Mouse (Mus musculus) heart, embryonic 13.5 days (tissue): ENCODE data around the gene Prorsd1. TPM values are rescaled to one million over a fixed set of nuclear protein-coding genes. Genes with fewer than 3 reads are reported as not detected.
A peak's percentile ranks its signal among the peaks of the same experiment; 100 is the strongest.
"Not testable (repeated sequence)": the region's sequence is repeated elsewhere in the genome, so short reads cannot be mapped to it uniquely, and the experiment has no call there.

Source experiments
- ATAC-seq: fragments of 200-750 bp; cut with Nextera tagmentation; 2 replicates; pipeline ENCODE4 v1.8.0; 2017; ENCODE audit warnings: moderate TSS enrichment; ENCODE audit not compliant: insufficient number of reproducible peaks, low FRiP score, low TSS enrichment; ENCODE audit errors: extremely low read depth
- H3K27ac ChIP-seq: fragments of 300-500 bp; sonication (generic); replicated peaks from 2 replicates; pipeline ENCODE4 v1.5.1; 2015; ENCODE audit warnings: moderate library complexity, mild to moderate bottlenecking, inconsistent platforms
- H3K27me3 ChIP-seq: fragments of 300-500 bp; sonication (generic); replicated peaks from 2 replicates; pipeline ENCODE4 v1.6.1; 2015; ENCODE audit warnings: mild to moderate bottlenecking, inconsistent platforms
- H3K36me3 ChIP-seq: fragments of 300-500 bp; sonication (generic); 2 replicates; pipeline ENCODE4 v1.6.1; 2015; ENCODE audit warnings: mild to moderate bottlenecking, inconsistent platforms
- H3K4me1 ChIP-seq: fragments of 300-500 bp; sonication (generic); 2 replicates; pipeline ENCODE4 v1.6.1; 2015; ENCODE audit warnings: inconsistent platforms
- H3K4me2 ChIP-seq: fragments of 300-500 bp; sonication (generic); 2 replicates; pipeline ENCODE4 v1.6.1; 2015; ENCODE audit warnings: inconsistent platforms, mild to moderate bottlenecking, moderate library complexity
- H3K4me3 ChIP-seq: fragments of 300-500 bp; sonication (generic); 2 replicates; pipeline ENCODE4 v1.5.1; 2015; ENCODE audit warnings: moderate library complexity, mild to moderate bottlenecking, inconsistent platforms
- H3K9ac ChIP-seq: fragments of 300-500 bp; sonication (generic); 2 replicates; pipeline ENCODE4 v1.6.1; 2015; ENCODE audit warnings: inconsistent platforms, mild to moderate bottlenecking, moderate library complexity
- H3K9me3 ChIP-seq: fragments of 300-500 bp; sonication (generic); 2 replicates; pipeline ENCODE4 v1.6.1; 2016; ENCODE audit warnings: inconsistent platforms
- WGBS: fragments of 180-500 bp; shearing (Covaris S2); methylation state at CpG from one replicate; pipeline ENCODE4 v1.1.7; 2015; ENCODE audit warnings: mixed read lengths; 5-methylcytosine and 5-hydroxymethylcytosine counted together
- polyA plus RNA-seq: library from polyadenylated mRNA; unstranded; fragments of >200 nt; fragmentation: Nextera tagmentation; extraction: Ambion mirVana; gene quantifications from 2 replicates; pipeline ENCODE4 v1.2.1, GENCODE M21; 2015

The Prorsd1 gene
- polyA plus RNA-seq, 1 experiment from 2014 or later = 18.7 TPM

DNA sequence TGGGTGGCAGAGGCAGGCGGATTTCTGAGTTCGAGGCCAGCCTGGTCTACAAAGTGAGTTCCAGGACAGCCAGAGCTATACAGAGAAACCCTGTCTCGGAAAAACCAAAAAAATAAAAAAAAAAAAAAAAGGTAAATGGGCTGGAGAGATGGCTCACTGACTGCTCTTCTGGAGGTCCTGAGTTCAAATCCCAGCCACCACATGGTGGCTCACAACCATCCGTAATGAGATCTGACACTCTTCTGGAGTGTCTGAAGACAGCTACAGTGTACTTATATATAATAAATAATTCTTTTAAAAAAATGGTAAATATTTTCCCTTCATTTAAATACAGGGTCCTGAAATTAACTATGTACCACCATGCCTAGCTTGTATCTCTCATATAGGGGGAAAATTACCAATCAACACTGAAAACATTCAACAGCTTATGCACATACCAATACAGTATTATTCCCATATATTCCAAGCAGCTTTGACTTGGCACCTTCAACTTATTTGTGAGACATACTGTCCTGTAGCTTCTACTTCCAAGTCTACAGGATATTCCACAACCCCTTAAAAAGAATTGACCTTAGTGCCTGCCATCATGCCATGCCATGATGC lies 30.4 kb upstream of the Prorsd1 start:
- H3K27me3 ChIP-seq, H3K9ac ChIP-seq, H3K4me2 ChIP-seq, H3K4me3 ChIP-seq, ATAC-seq, H3K9me3 ChIP-seq, H3K27ac ChIP-seq: not testable (repeated sequence)
- WGBS = 85% methylated on average over 4 of the region's 4 CpGs
- peaks cover 64% of the 10 kb centered on the region for H3K36me3 ChIP-seq
- H3K4me1 ChIP-seq = peaks cover 18% of the 10 kb centered on the region

DNA sequence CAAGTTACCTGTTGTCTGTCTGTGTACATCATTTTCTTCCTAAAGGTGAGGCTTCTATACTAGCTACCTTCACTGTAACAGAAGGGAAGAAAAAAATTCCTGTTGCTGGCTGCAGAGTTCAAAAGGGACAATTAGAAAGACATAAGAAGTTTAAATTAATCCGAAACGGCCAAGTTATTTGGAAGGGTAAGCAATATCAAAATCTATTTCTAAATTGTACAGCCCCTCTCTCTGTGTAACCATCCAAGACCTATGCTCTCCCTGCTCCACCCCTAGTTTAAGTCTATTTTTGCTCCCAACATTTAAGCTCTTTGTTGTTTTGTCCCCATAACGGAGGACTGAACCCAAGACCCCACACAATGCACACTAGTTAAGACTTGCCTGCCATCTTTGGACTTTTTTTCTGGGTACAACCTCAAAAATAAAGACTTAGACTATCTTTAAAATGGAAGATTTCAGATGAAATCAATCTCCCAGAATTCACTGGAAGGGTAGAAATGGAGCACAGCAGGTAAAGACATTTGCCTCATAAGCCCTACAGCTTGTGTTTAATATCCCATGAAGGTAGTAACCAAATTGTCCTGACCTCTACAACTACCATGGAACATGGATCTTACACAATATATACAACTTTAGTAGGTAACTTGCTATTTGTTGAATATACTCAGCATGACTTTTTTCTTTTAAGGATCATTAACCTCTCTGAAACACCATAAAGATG lies 29.6 kb upstream of the Prorsd1 start:
- Histone ChIP-seq H3K27ac (no peak overlapping the region), H3K27me3 (no peaks in the 10 kb centered on the region), H3K9ac (no peak overlapping the region), H3K4me2 (no peak overlapping the region), H3K9me3 (no peaks in the 10 kb centered on the region), H3K36me3 (peaks cover 69% of the 10 kb centered on the region), H3K4me1 (peaks cover 18% of the 10 kb centered on the region), H3K4me3 (no peak overlapping the region)
- WGBS = 93% methylated on average over 3 of the region's 3 CpGs
- no peak for ATAC-seq

DNA sequence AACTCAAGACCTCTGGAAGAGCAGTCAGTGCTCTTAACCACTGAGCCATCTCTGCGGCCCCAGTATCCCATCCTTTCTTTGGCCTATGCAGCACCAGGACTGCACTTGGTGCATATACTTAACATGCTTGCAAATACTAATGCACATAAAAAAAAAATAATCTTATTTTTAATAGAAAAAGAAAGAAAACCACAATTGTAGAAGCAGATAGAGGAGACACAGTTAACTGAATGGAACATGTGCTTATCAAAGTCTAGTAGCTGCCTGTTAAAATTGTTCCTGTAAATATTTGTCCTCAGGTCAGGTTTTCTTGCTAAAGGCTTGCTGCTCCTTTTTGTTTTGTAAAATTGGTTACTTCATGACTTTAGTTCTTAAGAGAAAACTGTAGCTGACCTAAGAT lies 23.4 kb upstream of the Prorsd1 start:
- Histone ChIP-seq H3K9me3 (no peaks in the 10 kb centered on the region), H3K4me3 (no peak overlapping the region), H3K36me3 (peaks cover 89% of the 10 kb centered on the region), H3K4me2 (no peak overlapping the region), H3K9ac (no peak overlapping the region), H3K4me1 (no peaks in the 10 kb centered on the region), H3K27ac (no peak overlapping the region), H3K27me3 (no peaks in the 10 kb centered on the region)
- WGBS = 100% methylated on average over 1 of the region's 1 CpGs
- no peak for ATAC-seq

DNA sequence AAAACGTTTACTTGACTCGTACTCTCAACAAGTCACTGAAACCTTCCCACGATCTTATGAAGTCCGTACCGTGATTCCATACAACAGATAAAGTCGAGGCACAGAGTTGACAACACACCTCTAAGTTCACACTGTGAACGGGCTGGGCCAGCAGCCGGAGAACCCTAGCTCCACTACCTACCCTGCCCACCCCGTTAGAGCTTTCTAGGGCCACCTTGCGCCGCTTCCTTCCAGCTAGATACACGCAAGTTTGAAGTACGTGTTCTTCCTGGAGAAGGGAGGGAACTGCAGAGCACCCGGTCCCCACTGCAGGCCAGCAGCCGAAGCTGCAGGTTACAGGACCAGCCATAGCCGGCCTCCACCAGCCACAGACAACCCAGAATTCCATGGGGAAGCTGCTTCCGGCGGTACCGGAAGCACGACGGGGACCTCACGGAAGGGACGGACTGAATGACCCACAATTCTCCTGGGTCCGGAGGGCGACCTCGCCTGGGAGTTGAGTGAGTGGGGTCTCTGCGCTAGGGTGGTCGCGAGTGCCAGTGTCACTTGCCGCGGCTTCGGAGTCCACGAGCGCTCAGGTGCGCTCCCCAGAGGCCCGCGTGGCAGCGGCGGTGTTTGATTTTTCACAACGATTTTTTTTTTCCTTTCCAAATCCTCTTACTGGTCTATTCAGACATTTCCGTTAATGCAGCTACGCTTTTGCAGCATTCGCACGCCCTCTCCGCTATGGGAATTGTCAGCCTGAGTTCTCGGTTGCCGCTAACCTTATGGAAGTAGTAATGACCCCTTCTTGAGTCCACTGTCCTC lies 11.4 kb upstream of the Prorsd1 start, which contains the start of gene Mtif2:
Gene Mtif2 (plus strand): TSS at position 421 of the 807 bp plus-strand sequence.
- ATAC-seq = peak; percentile 86
- peaks cover 10% of the 10 kb centered on the region for H3K4me1 ChIP-seq
- H3K27ac ChIP-seq = peak within 1 kb of the TSS; percentile 78
- peak within 1 kb of the TSS; percentile 77 for H3K4me2 ChIP-seq
- WGBS = 2% methylated on average over 47 of the region's 47 CpGs
- H3K9me3 ChIP-seq = no peaks in the 10 kb centered on the region
- peak within 1 kb of the TSS; percentile 89 for H3K9ac ChIP-seq
- peak within 1 kb of the TSS; percentile 69 for H3K4me3 ChIP-seq
- H3K27me3 ChIP-seq = no peaks in the 10 kb centered on the region; the same call in 1 of the 2 replicates
- peaks cover 15% of the 10 kb centered on the region for H3K36me3 ChIP-seq

DNA sequence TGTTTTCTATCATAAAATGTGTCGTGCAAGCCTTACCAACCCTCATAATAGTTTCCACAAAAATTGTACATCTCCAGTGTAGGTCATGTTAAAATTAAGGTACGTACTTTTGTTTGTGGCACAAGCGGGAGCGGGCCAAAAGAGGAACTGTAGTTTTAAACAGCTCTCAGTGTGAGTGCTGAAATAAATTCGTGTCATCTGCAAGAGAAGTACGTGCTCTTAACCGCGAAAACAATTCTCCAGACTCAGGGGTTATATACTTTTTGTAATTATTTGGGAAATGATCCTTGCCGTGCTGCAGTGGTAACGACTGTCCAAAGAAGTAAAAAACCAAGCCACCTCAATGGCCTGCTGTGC lies 530 bp downstream of the Prorsd1 start:
- Histone ChIP-seq H3K4me3 (peak overlapping the region; percentile 70), H3K36me3 (peaks cover 25% of the 10 kb centered on the region), H3K9me3 (no peaks in the 10 kb centered on the region), H3K4me2 (peak overlapping the region; percentile 68), H3K27ac (peak overlapping the region; percentile 80), H3K9ac (peak overlapping the region; percentile 86), H3K27me3 (peaks cover 4% of the 10 kb centered on the region; the same call in 1 of the 2 replicates), H3K4me1 (peaks cover 8% of the 10 kb centered on the region)
- ATAC-seq = no peak
- 21% methylated on average over 10 of the region's 10 CpGs for whole genome bisulfite sequencing

DNA sequence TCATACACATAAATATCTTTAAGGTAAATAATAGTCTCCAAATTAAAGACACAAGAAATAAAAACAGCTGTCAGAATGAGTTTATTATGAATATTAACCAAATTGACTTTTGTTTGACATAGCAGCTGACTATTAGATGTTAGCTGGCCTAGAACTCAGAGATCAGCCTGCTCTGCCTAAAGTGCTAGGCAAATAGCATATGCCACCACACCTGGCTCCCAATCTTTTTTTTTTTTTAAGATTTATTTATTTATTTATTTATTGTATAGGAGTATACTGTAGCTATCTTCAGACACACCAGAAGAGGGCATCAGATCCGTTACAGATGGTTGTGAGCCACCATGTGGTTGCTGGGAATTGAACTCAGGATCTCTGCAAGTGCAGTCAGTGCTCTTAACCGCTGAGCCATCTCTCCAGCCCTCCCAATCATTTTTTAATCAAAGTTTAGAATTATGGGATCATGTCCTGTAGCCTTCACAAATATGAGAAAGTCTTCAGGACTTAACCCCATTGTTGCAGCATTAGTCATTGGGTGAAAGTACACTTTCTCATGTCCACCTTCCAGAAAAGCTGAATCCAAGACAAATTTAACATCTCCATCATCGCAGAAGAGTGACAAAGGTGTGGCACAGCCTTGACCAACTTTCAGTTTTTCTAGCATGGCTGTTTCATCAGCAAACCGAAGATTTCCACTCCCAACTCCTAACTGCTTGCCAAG lies 1.9 kb downstream of the Prorsd1 start:
- ATAC-seq = no peak
- H3K36me3 ChIP-seq = peaks cover 25% of the 10 kb centered on the region
- WGBS = 87% methylated on average over 4 of the region's 4 CpGs

DNA sequence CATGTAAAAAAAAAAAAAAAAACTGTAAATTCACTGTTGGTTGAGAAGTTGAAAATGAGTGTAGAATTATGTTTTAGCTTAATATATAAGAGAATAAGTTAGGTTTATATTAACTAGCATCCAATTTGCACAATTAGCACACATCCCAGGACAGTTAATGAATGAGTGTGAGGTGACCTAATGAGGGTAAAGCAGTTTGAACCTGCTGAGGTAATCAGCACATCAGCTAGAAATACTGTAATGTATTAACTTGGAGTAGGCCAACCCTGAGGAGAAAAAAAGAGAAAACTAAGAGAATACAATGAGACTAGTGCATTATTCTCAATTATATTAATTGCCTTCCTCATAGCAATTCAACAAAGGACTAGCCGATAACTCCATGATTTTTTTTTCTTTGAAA lies 5.4 kb downstream of the Prorsd1 start:
- H3K4me2 ChIP-seq = no peak overlapping the region
- H3K9ac ChIP-seq = no peak overlapping the region
- H3K36me3 ChIP-seq = peaks cover 47% of the 10 kb centered on the region
- H3K27ac ChIP-seq = no peak overlapping the region
- peaks cover 8% of the 10 kb centered on the region for H3K4me1 ChIP-seq
- WGBS = 93% methylated on average over 1 of the region's 1 CpGs
- ATAC-seq = no peak
- no peaks in the 10 kb centered on the region for H3K9me3 ChIP-seq
- no peaks in the 10 kb centered on the region for H3K27me3 ChIP-seq
- no peak overlapping the region for H3K4me3 ChIP-seq

More for the DNA sequence above, 1.9 kb downstream of the Prorsd1 start:
- no peak overlapping the region for H3K9ac ChIP-seq
- no peak overlapping the region for H3K4me2 ChIP-seq
- H3K27me3 ChIP-seq = no peaks in the 10 kb centered on the region
- no peaks in the 10 kb centered on the region for H3K9me3 ChIP-seq
- peaks cover 8% of the 10 kb centered on the region for H3K4me1 ChIP-seq
- no peak overlapping the region for H3K4me3 ChIP-seq
- no peak overlapping the region for H3K27ac ChIP-seq

DNA sequence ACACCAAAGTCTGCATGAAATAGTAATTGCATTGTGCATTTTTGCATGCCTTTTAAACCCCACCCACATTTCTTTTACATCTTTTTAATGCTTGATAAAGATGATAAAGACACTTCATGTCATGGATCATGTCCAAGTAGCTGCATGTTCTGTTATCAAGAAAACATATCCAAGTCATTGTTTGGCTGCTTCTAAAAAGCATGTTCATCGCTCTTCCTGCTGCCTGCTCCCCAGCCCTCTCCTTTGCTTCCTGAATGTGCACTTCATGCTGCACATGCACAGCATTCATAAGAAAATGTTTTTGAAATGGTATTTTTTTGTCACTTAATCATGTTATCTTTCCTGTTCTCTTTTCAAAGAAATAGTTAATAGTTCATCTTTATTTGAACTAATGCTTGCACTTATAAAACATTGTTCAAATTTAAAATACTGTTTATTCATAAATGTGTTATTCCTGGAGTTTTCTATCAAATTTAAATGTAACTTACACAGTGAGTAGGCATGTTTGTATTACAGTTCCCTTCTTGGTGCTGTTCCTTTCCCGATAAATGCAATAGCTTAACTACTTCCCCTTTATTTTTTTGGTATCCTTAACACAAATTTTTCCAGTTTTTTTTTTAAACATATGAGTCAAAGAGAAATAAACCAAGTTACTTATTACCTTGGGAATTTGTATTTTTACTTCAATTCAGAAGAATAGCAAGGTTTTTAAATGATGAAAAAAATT lies 9.8 kb downstream of the Prorsd1 start:
- Histone ChIP-seq H3K9ac (no peak overlapping the region), H3K27ac (no peak overlapping the region), H3K4me2 (no peak overlapping the region), H3K9me3 (no peaks in the 10 kb centered on the region), H3K27me3 (no peaks in the 10 kb centered on the region), H3K4me3 (no peak overlapping the region), H3K4me1 (no peaks in the 10 kb centered on the region), H3K36me3 (peaks cover 43% of the 10 kb centered on the region)
- ATAC-seq = no peak
- WGBS = 79% methylated on average over 2 of the region's 2 CpGs

DNA sequence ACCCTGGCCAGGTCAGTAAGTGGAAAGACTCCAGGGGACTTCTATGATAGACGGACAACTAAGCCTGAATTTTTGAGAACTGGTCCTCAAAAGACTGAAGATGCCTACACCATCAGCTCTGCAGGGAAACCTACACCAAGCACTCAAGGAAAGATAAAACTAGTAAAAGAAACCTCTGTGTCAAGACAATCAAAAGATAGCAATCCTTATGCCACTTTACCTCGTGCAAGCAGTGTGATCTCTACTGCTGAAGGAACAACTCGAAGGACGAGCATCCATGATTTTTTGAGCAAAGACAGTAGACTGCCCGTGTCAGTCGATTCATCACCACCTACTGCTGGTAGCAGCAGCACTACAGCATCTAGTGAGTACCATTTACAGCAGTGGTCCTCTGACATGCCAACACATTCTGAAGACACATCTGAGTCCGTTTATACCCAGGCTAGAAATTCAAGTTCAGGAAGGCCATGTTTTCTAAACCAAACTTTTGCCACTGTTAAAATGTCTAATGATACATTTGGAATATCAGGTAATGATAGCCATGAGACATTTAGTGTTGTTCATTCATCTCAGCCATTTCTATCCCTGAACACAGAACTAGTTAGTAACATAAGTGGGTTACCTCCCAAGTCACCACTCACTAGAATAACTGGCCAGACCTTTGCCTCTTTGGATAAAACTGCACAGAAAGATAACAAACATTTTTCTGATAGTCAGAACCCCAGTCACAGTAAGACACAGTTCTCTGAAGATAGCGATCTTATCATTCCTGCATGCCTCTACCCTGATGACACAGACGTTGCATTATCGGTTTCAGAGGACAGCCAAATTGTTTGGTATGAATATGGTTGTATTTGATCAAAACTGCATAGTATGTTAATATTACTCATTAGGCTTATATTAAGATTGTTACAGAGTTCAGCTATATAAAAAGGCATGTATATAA lies 10.6 kb downstream of the Prorsd1 start:
- no peaks in the 10 kb centered on the region for H3K27me3 ChIP-seq
- H3K4me2 ChIP-seq = no peak overlapping the region
- H3K36me3 ChIP-seq = peaks cover 46% of the 10 kb centered on the region
- no peak overlapping the region for H3K27ac ChIP-seq
- no peaks in the 10 kb centered on the region for H3K4me1 ChIP-seq
- no peak overlapping the region for H3K9ac ChIP-seq
- 82% methylated on average over 10 of the region's 10 CpGs for WGBS
- no peak for ATAC-seq
- no peaks in the 10 kb centered on the region for H3K9me3 ChIP-seq
- no peak overlapping the region for H3K4me3 ChIP-seq

DNA sequence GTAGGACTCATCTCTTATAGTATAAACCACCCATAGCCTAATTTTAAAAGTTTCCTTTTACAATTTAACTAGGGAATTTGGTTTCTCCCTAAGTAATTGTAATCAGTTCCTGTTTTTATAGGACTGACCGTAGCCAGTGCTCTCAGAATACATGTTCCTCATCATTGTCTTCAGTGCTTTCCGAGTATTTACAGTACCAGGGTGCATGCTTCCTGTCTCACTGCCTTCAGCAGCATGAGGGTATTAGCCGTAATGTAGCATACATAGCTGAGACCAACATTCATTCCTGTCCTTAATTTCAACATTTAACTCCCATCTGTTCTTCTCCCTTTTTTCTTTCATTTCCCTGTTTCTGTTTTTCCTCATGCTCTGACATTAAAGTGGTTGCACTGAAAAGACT lies 17.9 kb downstream of the Prorsd1 start:
- WGBS = 62% methylated on average over 3 of the region's 3 CpGs

More for the DNA sequence above, 17.9 kb downstream of the Prorsd1 start:
- ATAC-seq = no peak
- Histone ChIP-seq H3K9ac (no peak overlapping the region), H3K36me3 (peaks cover 47% of the 10 kb centered on the region), H3K4me1 (no peaks in the 10 kb centered on the region), H3K27ac (no peak overlapping the region), H3K9me3 (no peaks in the 10 kb centered on the region), H3K4me2 (no peak overlapping the region), H3K27me3 (no peaks in the 10 kb centered on the region), H3K4me3 (no peak overlapping the region)
